Comparison of ENCODE assay signal across 11 mouse cellular contexts in the genomic region with DNA sequence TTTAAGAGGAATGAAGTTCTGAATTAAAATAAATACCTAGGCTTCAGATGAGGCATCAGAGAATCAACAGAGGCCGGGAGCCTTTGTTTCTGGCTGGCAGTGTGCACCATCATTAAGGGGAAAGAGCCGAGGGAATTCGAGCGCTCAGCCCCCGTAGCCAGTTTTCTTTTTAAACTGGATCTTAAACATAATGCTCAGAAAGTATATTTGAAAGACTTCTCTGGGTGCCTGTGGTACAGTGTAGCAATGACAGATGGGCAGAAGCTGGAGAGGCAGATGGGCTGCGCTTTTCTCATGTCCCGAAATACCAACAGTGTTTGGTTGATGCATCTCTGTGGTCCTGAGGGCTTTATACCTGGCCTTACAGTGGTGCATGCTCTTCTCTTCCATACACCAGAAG.
DNase-seq lines count a peak whose midpoint lies in the region; ATAC-seq lines count a peak whose summit lies in the region.
"Had no signal": no experiment of that assay in that cellular context is flagged by ENCODE, and none has a peak within 500 bp of the region (broad histone marks: within the 10 kb centered on the region; RNA-seq: fewer than 3 reads in every experiment).

No protein-coding gene starts in this region.

- H3K9me3 ChIP-seq in neural tube, embryonic 11.5 days (ENCODE audit: control insufficient read depth, low read length), result no peaks in the 10 kb centered on the region
- H3K9me3 ChIP-seq in hindbrain, embryonic 15.5 days, result no peaks in the 10 kb centered on the region
- H3K9me3 ChIP-seq in midbrain, embryonic 10.5 days (replicated peaks), result peaks cover 23% of the 10 kb centered on the region
- H3K9me3 ChIP-seq: stomach, embryonic 15.5 days had no signal

- intact Hi-C loops in gastrocnemius, postnatal 36 days (cut with DNase I), result no loop called here

- ATAC-seq in neural tube, embryonic 11.5 days (ENCODE audit: insufficient read depth, low FRiP score, low TSS enrichment), result peak; percentile 29; the same call in 1 of the 2 replicates
- 0 out of 2 replicates have a peak, but pooled peaks have one; percentile 30 for ATAC-seq in hindbrain, embryonic 15.5 days (ENCODE audit: low FRiP score, low read depth)

- H3K9ac ChIP-seq in neural tube, embryonic 11.5 days (ENCODE audit: low read length), result no peak overlapping the region; the same call in 1 of the 2 replicates
- no peak overlapping the region for H3K9ac ChIP-seq in hindbrain, embryonic 15.5 days
- H3K9ac ChIP-seq: liver, embryonic 14.5 days; stomach, embryonic 15.5 days had no signal

- no peak overlapping the region for H3K4me2 ChIP-seq in neural tube, embryonic 11.5 days (ENCODE audit: low read depth)
- peak overlapping the region; percentile 23; the same call in 1 of the 2 replicates for H3K4me2 ChIP-seq in hindbrain, embryonic 15.5 days
- H3K4me2 ChIP-seq: stomach, embryonic 15.5 days had no signal

- peaks cover 4% of the 10 kb centered on the region; the same call in 1 of the 2 replicates for H3K4me1 ChIP-seq in neural tube, embryonic 11.5 days (ENCODE audit: control insufficient read depth, insufficient read depth, low read length)
- H3K4me1 ChIP-seq in hindbrain, embryonic 15.5 days (replicated peaks), result peaks cover 6% of the 10 kb centered on the region; the same call in 1 of the 2 replicates
- peaks cover 38% of the 10 kb centered on the region for H3K4me1 ChIP-seq in midbrain, embryonic 10.5 days
- H3K4me1 ChIP-seq: stomach, embryonic 15.5 days had no signal

- WGBS in neural tube, embryonic 11.5 days, result 47% methylated on average over 7 of the region's 7 CpGs
- 26% methylated on average over 7 of the region's 7 CpGs for WGBS in hindbrain, embryonic 15.5 days
- WGBS in midbrain, embryonic 10.5 days, result 46% methylated on average over 7 of the region's 7 CpGs

- H3K36me3 ChIP-seq in neural tube, embryonic 11.5 days (ENCODE audit: control insufficient read depth, insufficient read depth, low read length), result no peaks in the 10 kb centered on the region
- no peaks in the 10 kb centered on the region for H3K36me3 ChIP-seq in hindbrain, embryonic 15.5 days
- peaks cover 11% of the 10 kb centered on the region; the same call in 1 of the 2 replicates for H3K36me3 ChIP-seq in midbrain, embryonic 10.5 days
- H3K36me3 ChIP-seq: stomach, embryonic 15.5 days had no signal

- H3K4me3 ChIP-seq in neural tube, embryonic 11.5 days (ENCODE audit: low read depth, low read length), result no peak overlapping the region
- H3K4me3 ChIP-seq in hindbrain, embryonic 15.5 days, result no peak overlapping the region
- H3K4me3 ChIP-seq in midbrain, embryonic 10.5 days, result peak overlapping the region; percentile 14; the same call in 1 of the 2 replicates
- H3K4me3 ChIP-seq: stomach, embryonic 15.5 days had no signal

- peak overlapping the region; percentile 47 for H3K27ac ChIP-seq in neural tube, embryonic 11.5 days (ENCODE audit: low read depth, low read length)
- no peak overlapping the region for H3K27ac ChIP-seq in hindbrain, embryonic 15.5 days (replicated peaks)
- peak overlapping the region; percentile 88 for H3K27ac ChIP-seq in midbrain, embryonic 10.5 days (replicated peaks)
- H3K27ac ChIP-seq: liver, embryonic 14.5 days; stomach, embryonic 15.5 days had no signal

- peak; percentile 24 for DNase-seq in neural tube, embryonic 11.5 days (ENCODE audit: low spot score)
- no peak for DNase-seq in neural tube, embryonic 10.5 days (ENCODE audit: extremely low spot score, low spot score)
- peak; percentile 20 for DNase-seq in midbrain, embryonic 10.5 days (ENCODE audit: low spot score)
- DNase-seq in cerebellum, postnatal 25 days, result no peak
- no peak for DNase-seq in gastrocnemius, postnatal 36 days
- DNase-seq in heart, postnatal 4 days, result no peak
- DNase-seq in cerebellum, adult 11 months, result no peak
- DNase-seq: cerebellum, adult 2 months had no signal

- no peaks in the 10 kb centered on the region for H3K27me3 ChIP-seq in neural tube, embryonic 11.5 days (ENCODE audit: control insufficient read depth, insufficient read depth, low read length)
- H3K27me3 ChIP-seq in hindbrain, embryonic 15.5 days, result no peaks in the 10 kb centered on the region
- H3K27me3 ChIP-seq in midbrain, embryonic 10.5 days (ENCODE audit: low read depth, poor library complexity, severe bottlenecking), result no peaks in the 10 kb centered on the region
- H3K27me3 ChIP-seq: stomach, embryonic 15.5 days had no signal

Comparison
In these comparisons a context has a peak if more than half of its experiments do, and no peak if none do; other contexts are left out.
1. DNase-seq: peak in neural tube, embryonic 11.5 days (single experiment) and midbrain, embryonic 10.5 days (single experiment); none in neural tube, embryonic 10.5 days (single experiment), cerebellum, postnatal 25 days (0 of 2), gastrocnemius, postnatal 36 days (0 of 2), heart, postnatal 4 days (single experiment) and cerebellum, adult 11 months (single experiment).